Mouse (Mus musculus) forebrain, embryonic 10.5 days (tissue): ENCODE results near the gene Ak2. TPM values are rescaled to one million over a fixed set of nuclear protein-coding genes. Genes with fewer than 3 reads are reported as not detected.
A peak's percentile ranks its signal among the peaks of the same experiment; 100 is the strongest.

ENCODE experiments used
- DNase-seq: peaks from one replicate; pipeline ENCODE4 v3.0.0-alpha.2; 2017; ENCODE audit warnings: low spot score; ENCODE audit errors: extremely low spot score
- H3K27ac ChIP-seq: fragments of 300-500 bp; sonication (generic); 2 replicates; pipeline ENCODE4 v1.5.1; 2016; ENCODE audit warnings: mild to moderate bottlenecking
- H3K27me3 ChIP-seq: fragments of 300-500 bp; sonication (generic); 2 replicates; pipeline ENCODE4 v1.6.1; 2016; ENCODE audit warnings: mild to moderate bottlenecking; ENCODE audit not compliant: poor library complexity, severe bottlenecking
- H3K36me3 ChIP-seq: fragments of 300-500 bp; sonication (generic); replicated peaks from 2 replicates; pipeline ENCODE4 v1.6.1; 2016; ENCODE audit warnings: mild to moderate bottlenecking, moderate library complexity
- H3K4me1 ChIP-seq: fragments of 300-500 bp; sonication (generic); 2 replicates; pipeline ENCODE4 v1.6.1; 2016
- H3K4me3 ChIP-seq: fragments of 300-500 bp; sonication (generic); 2 replicates; pipeline ENCODE4 v1.5.1; 2016; ENCODE audit warnings: mild to moderate bottlenecking, moderate library complexity
- H3K9me3 ChIP-seq: fragments of 300-500 bp; sonication (generic); 2 replicates; pipeline ENCODE4 v1.6.1; 2016; ENCODE audit warnings: mild to moderate bottlenecking, moderate library complexity
- WGBS: fragments of 180-500 bp; shearing (Covaris S2); methylation state at CpG from one replicate; pipeline ENCODE4 v1.1.7; 2016; 5-methylcytosine and 5-hydroxymethylcytosine counted together
- polyA plus RNA-seq: library from polyadenylated mRNA; unstranded; fragments of >200 nt; fragmentation: Nextera tagmentation; extraction: Ambion mirVana; gene quantifications from 2 replicates; pipeline ENCODE4 v1.2.1, GENCODE M21; 2016

Gene Ak2
- polyA plus RNA-seq, result 237 and 245 TPM in 2 replicates

GRCm38 (mm10) chr4:128991500-128992008 is at the start of gene Ak2:
TSS of gene Ak2 (plus strand) at chr4:128991958.
- H3K9me3 ChIP-seq, result no peaks in the 10 kb centered on the region
- H3K4me1 ChIP-seq, result peaks cover 39% of the 10 kb centered on the region
- 90% methylated on average over 9 of the region's 9 CpGs for WGBS
- peaks cover 12% of the 10 kb centered on the region; the same call in 1 of the 2 replicates for H3K27me3 ChIP-seq
- peak within 1 kb of the TSS; percentile 82 for H3K4me3 ChIP-seq
- no peak for DNase-seq
- H3K36me3 ChIP-seq, result peaks cover 16% of the 10 kb centered on the region
- peak within 1 kb of the TSS; percentile 90 for H3K27ac ChIP-seq

GRCm38 (mm10) chr4:128942346-128942745 is 49.4 kb upstream of the Ak2 start:
- Histone ChIP-seq H3K27me3 (no peaks in the 10 kb centered on the region; the same call in 1 of the 2 replicates), H3K36me3 (no peaks in the 10 kb centered on the region), H3K27ac (no peak overlapping the region), H3K4me1 (peaks cover 6% of the 10 kb centered on the region), H3K9me3 (0 out of 2 replicates have a peak, but pooled peaks cover 5% of the 10 kb centered on the region), H3K4me3 (no peak overlapping the region)
- no peak for DNase-seq
- WGBS, result 60% methylated on average over 3 of the region's 3 CpGs

GRCm38 (mm10) chr4:128946736-128947135 is 45.0 kb upstream of the Ak2 start:
- no peak overlapping the region for H3K4me3 ChIP-seq
- no peaks in the 10 kb centered on the region for H3K36me3 ChIP-seq
- H3K27me3 ChIP-seq, result no peaks in the 10 kb centered on the region; the same call in 1 of the 2 replicates
- DNase-seq, result no peak
- no peak overlapping the region for H3K27ac ChIP-seq
- H3K4me1 ChIP-seq, result peaks cover 17% of the 10 kb centered on the region
- H3K9me3 ChIP-seq, result 0 out of 2 replicates have a peak, but pooled peaks cover 2% of the 10 kb centered on the region
- 89% methylated on average over 9 of the region's 9 CpGs for WGBS

GRCm38 (mm10) chr4:128947326-128947933 is 44.3 kb upstream of the Ak2 start:
- 17% methylated on average over 18 of the region's 18 CpGs for WGBS
- Histone ChIP-seq H3K27me3 (no peaks in the 10 kb centered on the region; the same call in 1 of the 2 replicates), H3K36me3 (no peaks in the 10 kb centered on the region), H3K4me3 (no peak overlapping the region), H3K27ac (no peak overlapping the region), H3K9me3 (no peaks in the 10 kb centered on the region), H3K4me1 (peaks cover 17% of the 10 kb centered on the region)
- DNase-seq, result no peak

- Histone ChIP-seq H3K36me3 (no peaks in the 10 kb centered on the region), H3K4me1 (peaks cover 17% of the 10 kb centered on the region), H3K27ac (no peak overlapping the region), H3K4me3 (no peak overlapping the region), H3K27me3 (no peaks in the 10 kb centered on the region; the same call in 1 of the 2 replicates), H3K9me3 (no peaks in the 10 kb centered on the region)
- peak; percentile 63 for DNase-seq
- WGBS, result 30% methylated on average over 6 of the region's 6 CpGs
Measured at GRCm38 (mm10) chr4:128948137-128948674, 43.6 kb upstream of the Ak2 start.

- H3K4me3 ChIP-seq, result no peak overlapping the region
- DNase-seq, result no peak
- WGBS, result 49% methylated on average over 15 of the region's 15 CpGs
Measured at GRCm38 (mm10) chr4:128949470-128950005, 42.2 kb upstream of the Ak2 start.

GRCm38 (mm10) chr4:128950461-128950860 is 41.3 kb upstream of the Ak2 start:
- Histone ChIP-seq H3K4me1 (peaks cover 25% of the 10 kb centered on the region), H3K27ac (no peak overlapping the region), H3K36me3 (no peaks in the 10 kb centered on the region), H3K9me3 (no peaks in the 10 kb centered on the region), H3K4me3 (no peak overlapping the region), H3K27me3 (no peaks in the 10 kb centered on the region; the same call in 1 of the 2 replicates)
- 83% methylated on average over 5 of the region's 5 CpGs for WGBS
- DNase-seq, result no peak

More at GRCm38 (mm10) chr4:128949470-128950005, 42.2 kb upstream of the Ak2 start:
- H3K27ac ChIP-seq, result no peak overlapping the region
- no peaks in the 10 kb centered on the region for H3K9me3 ChIP-seq
- H3K36me3 ChIP-seq, result no peaks in the 10 kb centered on the region
- H3K27me3 ChIP-seq, result no peaks in the 10 kb centered on the region; the same call in 1 of the 2 replicates
- peaks cover 20% of the 10 kb centered on the region for H3K4me1 ChIP-seq

GRCm38 (mm10) chr4:128953851-128954250 is 37.9 kb upstream of the Ak2 start:
- H3K27ac ChIP-seq, result no peak overlapping the region
- no peak for DNase-seq
- no peaks in the 10 kb centered on the region for H3K36me3 ChIP-seq
- no peak overlapping the region for H3K4me3 ChIP-seq
- no peaks in the 10 kb centered on the region for H3K27me3 ChIP-seq
- WGBS, result 89% methylated on average over 5 of the region's 5 CpGs
- no peaks in the 10 kb centered on the region for H3K9me3 ChIP-seq
- peaks cover 35% of the 10 kb centered on the region for H3K4me1 ChIP-seq

- Histone ChIP-seq H3K9me3 (no peaks in the 10 kb centered on the region), H3K4me1 (peaks cover 55% of the 10 kb centered on the region), H3K27me3 (peaks cover 28% of the 10 kb centered on the region), H3K36me3 (no peaks in the 10 kb centered on the region), H3K27ac (no peak overlapping the region), H3K4me3 (no peak overlapping the region)
- WGBS, result 46% methylated on average over 11 of the region's 11 CpGs
- peak; percentile 60 for DNase-seq
Measured at GRCm38 (mm10) chr4:128957155-128957911, 34.4 kb upstream of the Ak2 start.

- no peak overlapping the region for H3K4me3 ChIP-seq
- no peaks in the 10 kb centered on the region for H3K9me3 ChIP-seq
- no peaks in the 10 kb centered on the region for H3K36me3 ChIP-seq
- peaks cover 31% of the 10 kb centered on the region for H3K27me3 ChIP-seq
- H3K27ac ChIP-seq, result no peak overlapping the region
- peaks cover 61% of the 10 kb centered on the region for H3K4me1 ChIP-seq
- no peak for DNase-seq
- 90% methylated on average over 11 of the region's 11 CpGs for WGBS
Measured at GRCm38 (mm10) chr4:128958156-128958555, 33.6 kb upstream of the Ak2 start.

- peaks cover 63% of the 10 kb centered on the region for H3K4me1 ChIP-seq
- no peak for DNase-seq
- no peak overlapping the region for H3K27ac ChIP-seq
- 62% methylated on average over 8 of the region's 8 CpGs for WGBS
- H3K4me3 ChIP-seq, result no peak overlapping the region
- H3K27me3 ChIP-seq, result peaks cover 36% of the 10 kb centered on the region
- no peaks in the 10 kb centered on the region for H3K9me3 ChIP-seq
- no peaks in the 10 kb centered on the region for H3K36me3 ChIP-seq
Measured at GRCm38 (mm10) chr4:128958849-128959248, 32.9 kb upstream of the Ak2 start.

GRCm38 (mm10) chr4:128959676-128960075 is 32.1 kb upstream of the Ak2 start:
- Histone ChIP-seq H3K4me3 (no peak overlapping the region), H3K9me3 (no peaks in the 10 kb centered on the region), H3K4me1 (peaks cover 59% of the 10 kb centered on the region)

More at GRCm38 (mm10) chr4:128959676-128960075, 32.1 kb upstream of the Ak2 start:
- Histone ChIP-seq H3K27me3 (peaks cover 45% of the 10 kb centered on the region), H3K36me3 (no peaks in the 10 kb centered on the region), H3K27ac (no peak overlapping the region)
- WGBS, result 89% methylated on average over 17 of the region's 17 CpGs
- DNase-seq, result no peak
